Mouse (Mus musculus) spleen, adult 10 weeks (tissue): ENCODE results near the gene Gm17545. TPM values are rescaled to one million over a fixed set of nuclear protein-coding genes. Genes with fewer than 3 reads are reported as not detected.

Experiments used
- polyA plus RNA-seq: library from polyadenylated mRNA; stranded (reverse); fragments of 350-450 nt; fragmentation: Illumina TruSeq; extraction: RNeasy Lipid Tissue Mini Kit (QIAGEN cat#74804); gene quantifications from one replicate; pipeline ENCODE4 v1.2.3, GENCODE M21; 2015; ENCODE audit warnings: low replicate concordance; ENCODE audit not compliant: insufficient read depth

Gene Gm17545
- not detected for polyA plus RNA-seq

GRCm38 (mm10) chr9:22453990-22454389, at the start of gene Gm17545:
Gm17545 (plus strand) TSS chr9:22454290.

GRCm38 (mm10) chr9:22411002-22411857, 42.9 kb upstream of the Gm17545 start, which contains the start of gene 9530077C05Rik:
9530077C05Rik (plus strand) TSS chr9:22411513.

GRCm38 (mm10) chr9:22469643-22470042, 15.6 kb downstream of the Gm17545 start, which contains the start of gene Rp9:
Rp9 (minus strand) TSS chr9:22469743.

GRCm38 (mm10) chr9:22475424-22475868, 21.4 kb downstream of the Gm17545 start, which contains the start of gene Bbs9:
Bbs9 (plus strand) TSS chr9:22475715.

Other genes starting within 250 kb of the Gm17545 start
- gene Zfp809, start 228.6 kb upstream of the Gm17545 start, polyA plus RNA-seq, result 82.7 TPM
- 2.8 TPM for gene Zfp599, start 194.4 kb upstream of the Gm17545 start, polyA plus RNA-seq
- gene Zfp810, start 146.6 kb upstream of the Gm17545 start, polyA plus RNA-seq, result 21.3 TPM
- 8.2 TPM for gene Anln, start 65.1 kb upstream of the Gm17545 start, polyA plus RNA-seq
- gene 9530077C05Rik, start 42.8 kb upstream of the Gm17545 start, polyA plus RNA-seq, result 1.6 TPM
- 93.7 TPM for gene Rp9, start 15.5 kb downstream of the Gm17545 start, polyA plus RNA-seq
- 18.8 TPM for gene Bbs9, start 21.4 kb downstream of the Gm17545 start, polyA plus RNA-seq